Mouse (Mus musculus): ENCODE data around the gene Htr1d.

The Htr1d gene

DNA sequence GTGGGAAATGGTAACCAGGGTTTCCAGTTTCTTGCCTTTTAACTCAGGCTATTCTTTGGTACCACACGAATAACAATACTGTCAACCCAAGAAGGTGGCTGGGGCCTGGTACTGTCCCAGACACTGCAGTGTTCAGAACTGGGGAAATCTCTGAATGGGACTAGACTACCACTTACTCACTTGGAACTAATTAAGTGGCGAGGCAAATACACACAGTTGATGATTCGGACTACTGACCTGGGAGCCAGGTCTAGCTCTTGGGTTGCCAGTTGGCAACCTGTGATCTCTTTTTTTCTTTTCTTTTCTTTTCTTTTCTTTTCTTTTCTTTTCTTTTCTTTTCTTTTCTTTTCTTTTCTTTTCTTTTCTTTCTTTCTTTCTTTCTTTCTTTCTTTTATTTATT lies 29.0 kb downstream of the Htr1d start:
- no peak for DNase-seq (ENCODE audit: low spot score in 2 of 2)

DNA sequence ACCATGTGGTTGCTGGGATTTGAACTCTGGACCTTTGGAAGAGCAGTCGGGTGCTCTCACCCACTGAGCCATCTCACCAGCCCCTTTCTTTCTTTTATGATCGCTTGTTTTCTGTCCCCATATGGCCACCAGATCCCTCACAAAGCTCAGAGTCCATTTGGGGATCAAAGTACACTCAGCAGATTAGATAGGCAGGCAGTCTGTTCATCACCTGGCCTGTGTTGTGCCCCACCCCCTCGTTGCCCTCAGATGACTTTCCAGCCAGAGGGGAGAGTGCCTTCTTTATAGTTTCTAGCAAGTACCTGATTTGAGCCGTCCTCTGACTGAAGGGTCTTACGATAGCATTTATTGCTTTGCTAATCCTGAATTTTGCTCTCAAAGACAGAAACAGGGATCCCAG lies 29.5 kb downstream of the Htr1d start:
- no peak for DNase-seq (ENCODE audit: low spot score in 2 of 2)

DNA sequence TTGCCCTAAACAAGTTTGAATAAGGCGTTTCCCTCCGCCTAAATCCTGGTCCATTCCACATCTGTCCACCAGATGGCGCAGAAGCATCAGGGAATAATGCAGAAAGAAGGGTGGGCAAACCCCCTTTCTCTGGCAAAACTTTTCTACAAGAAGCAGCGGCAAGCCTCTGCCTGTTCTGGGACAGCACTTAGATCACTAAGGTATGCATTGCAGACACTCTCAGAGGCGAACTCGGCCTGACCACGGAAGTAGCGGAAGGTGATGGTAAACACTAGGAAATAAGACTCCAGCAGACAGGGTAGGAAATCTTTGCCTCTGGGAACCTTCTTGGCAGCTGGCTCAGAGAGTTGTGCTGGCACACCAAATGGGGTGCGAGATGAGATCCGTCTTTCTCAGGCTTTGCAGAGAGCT lies 31.5 kb downstream of the Htr1d start:
- DNase-seq (ENCODE audit: low spot score in 2 of 2) = peak; percentile 62 to 72

DNA sequence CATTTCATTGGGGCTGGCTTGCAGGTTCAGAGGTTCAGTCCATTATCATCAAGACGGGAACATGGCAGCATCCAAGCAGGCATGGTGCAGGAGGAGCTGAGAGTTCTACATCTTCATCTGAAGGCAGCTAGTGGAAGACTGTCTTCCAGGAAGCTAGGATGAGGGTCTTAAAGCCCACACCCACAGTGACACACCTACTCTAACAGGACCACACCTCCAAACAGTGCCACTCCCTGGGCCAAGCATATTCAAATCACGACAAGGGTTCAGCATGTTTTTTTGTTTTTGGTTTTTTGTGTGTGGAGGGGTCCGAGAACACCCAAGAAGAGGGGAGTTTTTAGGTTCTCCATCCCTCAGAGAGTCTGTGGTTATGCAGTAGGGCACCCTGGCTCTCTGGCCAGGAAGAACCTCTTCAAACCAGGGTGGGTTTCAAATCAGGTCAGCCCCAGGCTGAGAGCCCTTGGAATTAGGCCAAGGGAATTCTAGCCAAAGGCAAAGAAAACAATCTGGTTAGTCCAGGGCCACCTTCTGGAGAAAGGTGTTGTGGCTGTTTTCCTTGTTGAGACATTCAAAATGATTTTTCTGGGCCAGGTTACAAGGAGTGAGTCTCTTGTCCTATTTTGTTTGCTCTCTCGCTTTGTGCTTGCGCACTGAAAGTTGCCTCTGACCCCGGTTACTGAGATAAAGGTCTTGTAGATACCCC lies 33.3 kb downstream of the Htr1d start:
- no peak for DNase-seq (ENCODE audit: low spot score in 2 of 2)

DNA sequence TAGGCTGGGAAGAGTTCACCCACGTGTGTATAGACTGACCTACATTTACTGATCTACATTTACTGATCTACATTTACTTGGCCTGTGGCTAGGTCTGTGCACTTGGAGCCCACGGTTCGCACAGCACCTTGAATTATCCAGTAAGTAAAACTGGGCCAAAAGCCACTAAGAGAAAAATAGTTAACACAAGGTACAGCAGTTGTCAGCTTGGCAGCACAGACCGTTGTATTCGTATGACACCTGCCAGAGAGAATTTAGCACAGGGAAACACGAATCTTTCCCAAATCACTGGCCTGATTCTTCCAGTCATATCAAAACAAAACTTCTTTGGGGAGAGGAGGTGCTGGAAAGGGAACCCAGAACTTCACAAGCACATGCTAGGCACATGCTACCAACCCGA lies 35.0 kb downstream of the Htr1d start:
- DNase-seq (ENCODE audit: low spot score in 2 of 2) = no peak

DNA sequence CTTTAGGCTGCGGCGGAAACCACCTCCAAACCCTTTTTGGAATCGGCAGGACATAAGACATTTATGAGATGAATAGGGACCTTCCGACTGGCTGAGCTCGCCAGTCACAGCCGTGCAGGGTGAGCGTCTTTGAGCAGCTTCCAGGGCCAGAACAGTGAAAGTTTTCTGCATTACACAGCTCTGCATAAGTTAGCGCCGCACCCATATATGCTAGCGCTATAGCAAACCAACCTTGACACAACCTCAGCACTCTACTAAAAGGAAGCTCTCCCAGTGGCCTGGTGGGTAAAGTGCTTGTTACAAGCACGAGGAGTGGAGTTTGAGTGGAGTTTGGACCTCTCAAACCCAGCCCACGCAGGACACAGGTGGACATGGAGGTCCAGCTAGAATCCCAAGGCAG lies 35.9 kb downstream of the Htr1d start:
- no peak for DNase-seq (ENCODE audit: low spot score in 2 of 2)

DNA sequence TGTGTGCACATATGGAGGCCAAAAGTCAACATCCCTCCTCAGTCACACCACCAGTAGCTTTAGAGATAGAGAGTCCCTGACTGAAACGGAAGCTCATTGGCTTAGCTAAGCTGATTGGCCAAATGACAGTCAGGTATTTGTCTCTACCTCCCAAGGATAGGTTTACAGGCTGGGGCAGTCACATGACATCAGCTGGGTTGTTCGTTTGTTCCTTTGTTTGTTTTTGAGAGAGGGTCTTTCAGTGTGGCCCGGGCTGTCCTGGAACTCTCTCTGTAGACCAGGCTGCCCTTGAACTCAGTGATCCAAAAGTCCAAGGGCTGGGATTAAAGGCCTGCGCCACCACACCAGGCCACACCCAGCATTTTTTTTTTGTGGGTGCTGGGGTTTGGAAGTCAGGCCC lies 37.9 kb downstream of the Htr1d start:
- no peak for DNase-seq (ENCODE audit: low spot score in 2 of 2)

DNA sequence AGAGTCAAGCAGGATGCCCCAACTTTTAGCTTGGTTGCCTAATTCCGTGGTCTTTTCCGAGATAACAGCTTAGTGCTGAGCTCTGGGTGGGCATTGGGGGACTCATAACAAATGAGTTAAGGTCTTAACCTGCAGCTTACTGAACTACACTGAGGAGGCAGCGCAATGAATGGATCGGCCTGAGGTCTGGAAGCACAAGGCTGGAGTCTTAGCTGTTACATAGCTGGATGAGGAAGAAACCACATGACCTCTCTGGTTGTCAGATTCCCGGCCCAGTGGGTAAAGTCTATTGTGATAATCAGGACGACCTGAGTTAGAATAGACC lies 38.4 kb downstream of the Htr1d start:
- DNase-seq (ENCODE audit: low spot score in 2 of 2) = no peak

DNA sequence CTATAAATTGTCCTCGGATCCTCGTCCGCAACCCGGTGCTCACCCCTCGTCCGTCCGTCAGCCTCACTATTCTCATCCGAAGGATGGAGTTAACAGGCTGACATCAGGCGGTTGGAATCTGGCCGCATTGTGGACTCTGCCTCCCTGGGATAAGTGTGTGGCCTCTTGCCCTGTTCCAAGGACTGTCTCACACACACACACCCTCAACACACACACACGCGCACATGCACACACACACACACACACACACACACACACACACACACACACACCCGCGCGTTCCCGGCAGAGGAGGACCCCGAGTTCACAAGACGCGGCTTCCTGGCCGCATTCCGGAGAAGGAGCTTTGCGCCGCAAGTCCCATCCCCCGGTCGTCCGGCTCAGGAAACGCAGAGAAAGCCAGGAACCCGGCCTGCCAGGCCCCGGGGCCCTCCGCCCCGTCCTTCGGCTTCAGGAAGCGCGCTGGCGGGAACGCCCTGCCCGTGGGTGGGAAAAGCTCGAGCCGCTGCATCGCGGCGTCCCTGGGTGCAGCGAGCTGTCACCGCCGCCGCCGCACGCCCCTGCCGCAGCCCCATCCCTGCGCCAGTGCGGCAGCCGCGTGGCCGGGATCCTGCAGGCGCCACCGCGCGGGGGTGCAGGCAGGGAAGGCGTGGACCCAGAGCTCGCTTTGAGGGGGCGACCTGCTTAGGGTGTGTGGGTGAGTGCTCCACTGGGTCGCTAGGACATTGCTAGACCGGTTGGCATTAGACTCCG lies 38.9 kb downstream of the Htr1d start, which contains the start of gene 6030445D17Rik:
Gene 6030445D17Rik, plus strand, starts transcription at position 165 of the 753 bp plus-strand sequence.
- peak; percentile 67 for DNase-seq (ENCODE audit: low spot score in 2 of 2)

DNA sequence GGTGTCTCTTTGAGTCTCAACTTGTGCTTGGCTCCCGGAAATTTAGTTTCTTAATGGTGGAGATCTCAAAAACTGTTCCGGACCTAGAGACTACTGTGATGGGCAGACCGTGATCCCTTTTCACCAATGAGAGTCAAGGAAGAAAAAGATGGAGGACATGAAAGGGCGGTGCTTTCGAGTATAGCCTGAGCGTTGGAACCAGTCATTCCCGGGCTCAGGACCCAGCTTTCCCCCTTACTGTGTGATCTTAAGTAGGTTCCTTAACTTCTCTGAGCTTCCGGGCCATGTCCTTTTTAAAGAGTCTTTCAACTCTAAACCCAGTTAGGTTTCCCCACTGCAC lies 39.5 kb downstream of the Htr1d start:
- DNase-seq (ENCODE audit: low spot score in 2 of 2) = no peak

DNA sequence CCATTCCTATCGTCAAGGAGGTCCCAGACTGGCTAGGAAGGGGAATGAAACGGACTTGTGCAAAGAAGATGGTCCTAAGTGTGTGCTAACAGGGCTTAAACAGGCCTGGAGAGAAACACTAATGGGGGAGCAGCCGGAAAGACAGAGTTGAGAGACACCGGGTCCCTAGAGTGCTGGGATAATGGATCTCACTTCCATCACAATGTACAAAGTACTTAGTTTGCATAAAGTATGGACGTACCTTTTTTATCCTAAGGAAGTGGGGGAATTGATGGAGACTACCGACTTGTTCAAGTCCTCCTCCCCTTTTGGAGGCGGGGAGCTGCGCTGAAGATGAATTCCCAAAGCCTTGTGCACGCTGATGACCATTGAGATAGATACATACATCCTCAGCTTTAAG lies 40.1 kb downstream of the Htr1d start:
- no peak for DNase-seq (ENCODE audit: low spot score in 2 of 2)

DNA sequence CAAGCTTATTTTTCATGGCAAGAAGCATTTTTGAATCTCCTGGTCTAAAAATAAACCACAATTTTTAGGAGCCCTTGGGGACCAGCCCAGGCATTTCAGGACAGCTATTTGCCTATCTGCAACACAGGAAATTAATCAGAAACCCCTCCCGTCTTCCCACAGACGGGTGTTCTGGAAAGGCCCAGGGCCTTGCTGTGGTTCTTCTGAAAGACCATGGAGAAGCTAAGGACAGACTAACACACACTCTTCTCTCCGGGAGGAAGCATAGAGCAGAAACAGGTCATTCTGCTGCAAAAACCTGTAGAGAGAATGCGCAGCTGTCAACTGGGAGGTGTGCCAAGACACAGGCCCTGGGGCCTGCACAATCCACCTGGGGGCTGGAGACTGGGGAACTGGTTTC lies 42.9 kb downstream of the Htr1d start:
- DNase-seq (ENCODE audit: low spot score in 2 of 2) = no peak

DNA sequence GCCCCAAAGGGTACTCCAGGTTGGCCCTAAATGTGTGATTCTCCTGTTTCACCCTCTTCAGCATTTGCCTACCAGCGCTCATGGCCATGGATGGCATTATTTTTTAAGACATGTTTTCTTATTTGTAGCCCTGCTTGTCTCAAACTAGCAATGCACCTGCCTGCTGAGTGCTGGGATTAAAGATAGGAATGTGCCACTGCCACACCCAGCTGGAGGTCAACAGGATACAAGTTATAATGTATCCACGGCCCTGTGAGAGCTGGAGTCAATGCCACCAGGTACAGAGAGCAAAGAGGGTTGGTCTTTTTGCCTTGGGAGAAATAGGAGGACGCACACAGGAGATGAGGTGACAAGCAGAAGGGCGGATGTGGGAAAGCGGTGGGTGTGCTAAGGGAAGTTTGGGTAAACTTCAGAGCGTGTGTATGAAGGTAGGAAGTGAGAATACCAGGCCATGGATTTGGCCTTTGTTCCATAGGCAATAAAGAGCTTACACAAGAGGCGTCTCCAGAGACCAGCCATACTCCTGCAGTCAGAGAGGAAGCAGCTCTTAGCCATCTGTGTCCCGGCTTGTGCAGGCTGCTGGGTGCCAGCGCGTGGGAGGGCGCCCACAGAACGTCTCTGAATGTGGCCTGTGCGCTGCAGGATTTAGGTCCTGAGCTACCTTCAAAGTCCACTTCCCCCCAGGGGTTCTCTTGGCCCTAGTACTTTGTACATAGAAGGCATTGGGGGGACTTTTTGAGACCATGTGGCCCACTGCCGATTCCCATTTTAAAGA lies 45.4 kb downstream of the Htr1d start:
- no peak for DNase-seq (ENCODE audit: low spot score in 2 of 2)

DNA sequence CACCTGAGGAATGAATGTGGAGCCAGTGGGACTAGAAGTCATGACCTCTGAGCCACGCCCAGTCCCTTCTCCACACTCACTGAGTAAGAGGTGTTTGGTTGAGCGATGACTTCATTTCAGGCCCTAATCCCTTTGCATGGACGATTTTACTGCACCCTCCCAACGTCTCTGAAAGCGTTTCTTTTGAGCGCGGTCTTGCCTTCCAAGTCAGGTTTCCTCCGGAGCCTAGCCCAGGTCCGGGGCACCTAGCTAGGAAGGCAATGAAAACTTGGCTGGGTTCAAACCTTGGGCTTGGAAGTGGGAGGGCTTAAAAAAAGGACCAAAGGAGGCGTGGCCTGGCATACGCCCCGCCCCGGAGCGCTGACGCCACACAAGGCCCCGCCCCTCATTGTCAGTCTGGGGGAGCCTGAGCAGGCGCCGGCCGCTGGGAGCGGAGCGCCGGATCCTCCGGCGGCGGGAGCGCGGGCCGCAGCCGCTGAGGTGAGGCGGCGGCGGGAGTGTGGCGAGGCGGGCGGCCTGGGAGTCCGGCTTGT lies 46.1 kb downstream of the Htr1d start, which contains the start of gene Luzp1:
Gene Luzp1, plus strand, starts transcription at position 391 of the 533 bp plus-strand sequence.
- DNase-seq (ENCODE audit: low spot score in 2 of 2) = peak; percentile 90 to 92

DNA sequence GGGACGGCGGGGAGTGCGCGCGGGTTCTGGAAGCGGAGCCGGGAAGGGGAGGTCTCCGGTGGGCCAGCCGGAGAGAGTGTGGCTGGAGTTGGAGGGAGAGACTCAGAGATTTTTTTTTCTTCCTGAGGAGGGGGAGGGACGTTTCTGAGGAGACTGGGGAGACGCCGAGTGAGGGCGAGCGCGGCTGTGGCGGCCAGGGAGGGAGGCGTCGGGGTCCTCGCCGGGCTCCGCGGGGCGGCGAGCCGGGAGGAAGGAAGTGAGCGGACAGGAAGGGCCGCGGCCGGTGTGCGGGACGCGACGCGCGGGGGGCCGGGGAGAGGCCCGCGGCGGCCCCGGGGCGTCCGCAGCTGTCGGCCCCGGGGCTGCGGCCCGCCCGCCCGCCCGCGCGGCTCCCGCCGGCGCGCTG lies 46.6 kb downstream of the Htr1d start:
- DNase-seq (ENCODE audit: low spot score in 2 of 2) = no peak

DNA sequence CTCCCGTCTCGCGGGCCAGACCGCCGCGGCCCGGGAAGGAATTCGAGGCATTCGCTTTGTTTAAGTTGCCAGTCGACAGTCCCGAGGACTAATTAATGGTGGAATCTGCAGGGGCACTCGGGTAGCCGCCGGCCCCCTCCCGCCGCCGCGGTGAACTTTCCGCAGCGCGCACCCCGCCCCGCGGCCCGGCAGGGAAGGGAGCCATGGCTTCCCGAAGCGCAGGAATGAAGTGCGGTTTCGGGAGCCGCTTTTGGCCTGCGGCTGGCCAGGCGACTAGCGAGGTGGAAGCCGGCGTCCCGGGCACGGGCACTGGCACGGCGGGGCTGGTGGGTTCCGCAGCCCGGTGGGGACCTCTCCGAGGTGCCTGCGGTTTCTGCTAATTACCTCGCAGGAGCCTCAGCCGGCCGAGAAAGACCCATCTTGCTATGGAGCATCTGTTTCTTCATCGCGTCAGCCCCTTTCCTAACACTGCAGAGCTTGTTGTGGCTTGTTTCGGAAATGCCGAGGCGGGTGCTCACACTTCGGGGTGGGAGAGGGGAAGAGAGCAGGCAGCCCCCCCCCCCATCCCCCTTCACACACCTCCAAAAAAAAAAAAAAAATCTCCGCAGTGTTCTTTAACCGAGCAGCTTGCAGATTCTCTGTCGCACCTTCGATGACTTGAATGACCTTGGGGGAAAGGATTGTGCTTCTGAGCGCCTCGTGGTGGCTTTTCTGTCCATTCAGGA lies 47.2 kb downstream of the Htr1d start:
- peak in 1 of 2 experiments; percentile 65 for DNase-seq (ENCODE audit: low spot score in 2 of 2)

DNA sequence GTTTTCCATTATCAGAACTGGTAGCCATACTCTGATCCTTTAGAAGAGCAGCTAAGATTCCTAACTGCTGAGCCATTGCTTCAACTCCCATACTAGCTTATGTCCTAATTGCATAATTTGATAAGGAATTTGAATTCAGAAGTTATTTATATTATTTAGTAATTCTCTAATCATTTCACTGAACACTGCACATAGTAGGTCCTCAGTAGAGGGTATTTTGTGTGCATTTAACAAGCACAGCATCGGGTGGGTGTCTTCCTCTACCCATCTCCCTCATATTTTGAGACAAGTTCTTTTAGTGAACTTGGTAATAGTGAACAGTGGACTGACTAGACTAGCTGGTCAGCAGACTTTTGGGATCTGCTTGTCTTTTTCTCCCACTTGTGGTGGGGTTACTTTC lies 53.4 kb downstream of the Htr1d start:
- no peak for DNase-seq (ENCODE audit: low spot score in 2 of 2)

DNA sequence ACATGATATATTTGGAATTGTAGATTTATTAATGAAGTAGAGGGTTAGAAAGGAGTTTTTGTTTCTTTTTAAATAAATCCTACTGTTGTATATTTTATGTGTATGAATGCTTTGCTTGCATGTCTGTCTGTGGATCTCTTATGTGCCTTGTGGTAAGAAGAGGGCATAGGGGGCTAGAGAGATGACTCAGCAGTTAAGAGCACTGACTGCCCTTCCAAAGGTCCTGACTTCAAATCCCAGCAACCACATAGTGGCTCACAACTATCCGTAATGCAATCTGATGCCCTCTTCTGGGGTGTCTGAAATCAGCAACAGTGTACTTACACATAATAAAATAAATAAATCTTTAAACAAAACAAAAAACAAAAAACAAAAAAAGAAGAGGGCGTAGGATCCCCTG lies 63.2 kb downstream of the Htr1d start:
- no peak for DNase-seq (ENCODE audit: low spot score in 2 of 2)

Measured in urinary bladder, adult 18-20 months (tissue).